Mouse (Mus musculus) activated CD4-positive, CD25-positive, alpha-beta regulatory T cell, adult 4 months (primary cell): ENCODE results near the gene Ckm. TPM values are rescaled to one million over a fixed set of nuclear protein-coding genes. Genes with fewer than 3 reads are reported as not detected.
A peak's percentile ranks its signal among the peaks of the same experiment; 100 is the strongest.

Experiments used
- ATAC-seq: one replicate; pipeline ENCODE4 v1.8.0; 2017
- polyA plus RNA-seq, 2 experiments: library from polyadenylated mRNA; unstranded; fragments of 100-300 nt; shearing (Covaris generic); gene quantifications; one replicate each; pipeline ENCODE4 v1.2.1; 2017

Gene Ckm
- polyA plus RNA-seq, 2 experiments from 2014 or later: 0.34 TPM; not detected in 1

DNA sequence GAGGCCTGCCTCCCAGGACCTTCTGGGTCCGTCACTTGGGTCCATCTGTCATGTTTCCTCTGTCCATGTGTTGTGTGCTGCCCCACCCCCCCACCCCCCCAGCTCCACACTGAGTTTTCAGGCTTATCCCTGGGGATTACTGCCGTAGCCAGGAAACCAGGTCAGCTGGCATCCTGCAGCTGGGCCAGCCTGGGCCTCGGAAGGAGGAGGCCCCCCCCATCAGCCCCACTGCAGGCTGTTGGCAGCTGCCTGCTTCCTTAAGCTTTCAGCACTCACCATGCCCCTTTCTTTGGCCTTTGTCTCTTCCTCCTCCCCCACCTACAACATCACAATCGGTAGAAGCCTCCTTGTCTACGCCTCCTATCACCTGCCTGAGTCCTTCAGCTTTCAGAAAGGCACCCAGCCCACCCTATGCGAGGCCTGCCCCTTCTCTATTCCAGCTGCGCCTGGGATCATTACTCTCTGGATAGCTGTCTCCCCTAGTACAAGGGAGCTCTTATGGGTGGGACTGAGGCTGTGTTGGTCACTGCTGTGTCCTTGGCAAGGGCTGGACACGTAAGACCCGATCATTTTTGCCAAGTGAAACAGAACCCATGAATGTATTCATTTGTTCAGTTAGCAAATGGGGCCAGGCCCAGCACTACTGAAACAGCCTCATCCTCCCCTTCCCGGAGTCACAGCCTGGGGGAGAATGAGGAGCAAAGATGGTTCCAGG lies 15.7 kb upstream of the Ckm start:
- no peak for ATAC-seq

DNA sequence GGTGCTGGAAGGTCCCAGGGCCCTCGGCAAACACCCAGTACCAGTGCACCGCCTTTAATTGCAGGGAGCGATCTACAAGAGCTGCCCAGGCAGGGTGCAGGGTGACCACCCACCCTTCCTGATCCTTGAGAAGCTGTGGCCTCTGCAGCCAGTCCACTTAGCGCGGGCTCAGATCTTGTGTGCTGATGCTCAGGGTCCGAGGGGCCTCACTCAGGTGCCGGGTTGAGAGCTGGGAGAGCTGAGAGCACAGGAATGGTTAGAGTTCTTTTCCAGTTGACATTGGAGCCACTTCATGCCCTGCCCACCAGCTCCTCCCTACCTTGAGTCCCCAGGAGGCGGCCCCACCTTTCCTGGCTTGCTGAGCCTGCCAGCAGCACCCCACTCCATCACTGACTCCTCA lies 10.1 kb upstream of the Ckm start:
- no peak for ATAC-seq

DNA sequence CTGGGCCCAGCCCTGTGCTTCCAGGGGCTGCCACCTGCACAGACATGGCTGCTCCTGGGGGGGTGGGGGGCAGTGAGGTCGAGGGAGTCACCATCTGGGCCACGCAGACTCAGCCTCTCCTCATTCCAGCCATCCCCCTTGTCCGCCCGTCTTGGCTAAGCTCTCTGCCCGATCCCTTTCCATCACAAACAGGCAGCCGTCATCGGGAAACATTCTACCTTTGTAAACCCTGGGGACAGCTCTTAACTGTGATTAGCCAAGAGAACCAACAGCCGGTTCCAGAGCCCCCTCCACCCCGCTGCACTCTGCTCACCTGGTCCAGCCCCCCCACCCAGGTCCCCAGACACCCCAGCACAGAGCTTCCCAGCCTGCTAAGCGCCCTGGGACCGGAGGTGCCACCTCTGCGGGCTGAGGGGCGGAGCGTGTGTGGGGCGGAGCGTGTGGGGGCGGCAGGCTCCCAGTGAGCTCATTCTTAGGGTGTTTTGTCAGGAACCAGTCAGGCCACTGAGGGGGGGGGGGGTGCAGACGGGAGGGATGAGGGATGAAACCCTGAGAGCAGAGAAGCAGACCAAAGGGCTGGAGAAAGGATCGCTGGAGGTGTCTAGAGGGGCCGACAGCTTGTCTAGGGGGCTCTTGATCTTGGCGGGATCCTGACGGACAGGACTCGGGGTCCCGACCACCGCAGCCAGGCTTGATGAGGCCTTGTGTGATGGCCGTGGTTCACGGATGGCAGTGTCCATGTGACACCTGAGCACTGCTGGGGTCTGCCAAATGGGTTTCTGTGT lies 4.9 kb upstream of the Ckm start:
- ATAC-seq: peak; percentile 57

DNA sequence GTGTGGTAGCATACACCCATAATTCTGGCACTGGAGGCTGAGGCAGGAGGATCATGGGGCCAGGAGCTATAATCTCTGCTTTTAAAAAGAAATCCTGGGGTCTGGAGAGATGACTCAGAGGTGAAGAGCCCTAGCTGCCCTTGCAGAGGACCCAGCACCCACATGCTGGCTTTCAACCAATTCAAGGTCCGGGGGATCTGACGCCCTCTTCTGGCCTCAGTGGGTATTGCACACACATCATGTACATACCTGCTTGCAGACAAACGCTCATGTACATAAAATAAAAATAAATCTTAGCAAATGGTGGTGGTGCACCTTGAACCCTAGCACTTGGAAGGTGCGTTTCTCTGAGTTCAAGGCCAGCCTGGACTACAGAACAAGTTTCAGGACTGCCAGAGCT lies 3.6 kb upstream of the Ckm start:
- no peak for ATAC-seq

DNA sequence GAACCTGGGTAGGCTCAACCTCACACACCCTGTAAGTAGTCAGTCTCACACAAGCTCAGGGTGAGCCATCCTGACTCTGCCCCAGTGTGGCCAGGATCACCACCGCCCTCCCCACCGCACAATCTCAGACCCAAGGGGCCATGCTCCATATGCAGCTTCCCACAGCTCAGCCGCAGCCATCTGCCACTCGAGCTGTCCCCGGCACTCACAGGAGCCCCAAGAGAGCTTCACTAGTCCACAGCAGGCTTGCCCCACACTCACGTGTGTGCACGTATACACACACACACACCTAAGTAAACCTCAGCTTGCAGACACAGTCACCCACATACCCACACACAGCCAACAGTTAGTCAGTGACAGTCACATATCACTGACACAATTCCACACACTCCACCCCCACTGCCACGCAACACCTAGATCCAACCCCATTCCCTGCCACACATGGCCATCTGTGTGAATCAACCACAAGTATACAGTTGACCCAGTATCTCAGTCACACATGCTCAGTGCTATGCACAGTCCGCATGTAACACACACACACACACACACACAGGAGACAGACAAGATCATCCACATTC lies 2.0 kb upstream of the Ckm start:
- ATAC-seq: no peak

DNA sequence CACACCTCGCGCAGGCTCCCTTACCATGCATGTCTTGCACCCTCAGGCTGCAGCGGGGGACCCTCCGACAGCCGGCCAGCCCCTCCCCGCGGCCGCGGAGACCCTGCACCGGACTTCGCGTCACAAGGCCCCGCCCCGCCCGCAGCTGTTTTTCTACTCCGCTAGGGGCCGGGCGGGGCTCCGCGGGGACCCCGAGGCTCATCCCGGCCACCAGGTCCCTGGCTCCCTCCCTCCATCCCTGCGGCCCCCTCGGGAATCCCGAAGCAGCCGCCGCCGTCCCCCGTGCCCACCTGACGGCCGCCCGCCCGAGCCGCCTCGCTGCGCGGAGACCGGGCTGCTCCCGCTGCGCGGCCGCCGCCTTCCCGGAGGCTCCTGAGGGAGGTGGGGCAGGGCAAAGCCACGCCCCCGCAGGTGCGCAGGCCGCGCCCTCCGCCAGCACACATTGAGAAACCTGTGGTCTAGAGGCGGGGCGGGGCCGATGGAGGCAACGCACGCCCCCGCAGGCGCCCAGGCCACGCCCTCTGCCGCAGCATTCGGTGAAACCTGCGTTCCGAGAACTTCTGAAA lies 762 bp upstream of the Ckm start, which contains the start of gene Klc3:
Klc3 (minus strand) TSS at position 374 of the 566 bp plus-strand sequence.
- ATAC-seq: peak; percentile 61

DNA sequence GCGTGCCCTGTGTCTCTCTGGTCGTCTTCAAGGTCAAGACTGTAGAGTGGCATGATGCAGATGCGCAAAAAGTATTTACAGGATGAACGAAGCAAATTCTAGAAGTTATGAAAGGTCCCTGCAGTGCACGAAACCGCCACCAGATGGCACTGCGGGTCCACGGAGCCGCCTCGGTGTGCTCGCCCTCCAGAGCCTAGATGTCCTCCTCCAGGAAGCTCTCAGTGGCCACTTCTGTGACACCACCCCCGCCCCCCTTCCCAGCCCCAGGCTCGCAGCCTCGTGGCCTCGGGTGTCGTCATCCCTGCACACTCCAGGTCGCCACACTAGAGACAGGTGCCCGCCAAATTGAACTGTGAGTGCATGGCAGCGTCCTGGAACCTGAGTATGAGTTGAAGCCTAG lies 841 bp downstream of the Ckm start:
- peak; percentile 65 for ATAC-seq

DNA sequence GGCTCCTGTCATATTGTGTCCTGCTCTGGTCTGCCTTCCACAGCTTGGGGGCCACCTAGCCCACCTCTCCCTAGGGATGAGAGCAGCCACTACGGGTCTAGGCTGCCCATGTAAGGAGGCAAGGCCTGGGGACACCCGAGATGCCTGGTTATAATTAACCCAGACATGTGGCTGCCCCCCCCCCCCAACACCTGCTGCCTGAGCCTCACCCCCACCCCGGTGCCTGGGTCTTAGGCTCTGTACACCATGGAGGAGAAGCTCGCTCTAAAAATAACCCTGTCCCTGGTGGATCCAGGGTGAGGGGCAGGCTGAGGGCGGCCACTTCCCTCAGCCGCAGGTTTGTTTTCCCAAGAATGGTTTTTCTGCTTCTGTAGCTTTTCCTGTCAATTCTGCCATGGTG lies 5.2 kb downstream of the Ckm start:
- no peak for ATAC-seq

DNA sequence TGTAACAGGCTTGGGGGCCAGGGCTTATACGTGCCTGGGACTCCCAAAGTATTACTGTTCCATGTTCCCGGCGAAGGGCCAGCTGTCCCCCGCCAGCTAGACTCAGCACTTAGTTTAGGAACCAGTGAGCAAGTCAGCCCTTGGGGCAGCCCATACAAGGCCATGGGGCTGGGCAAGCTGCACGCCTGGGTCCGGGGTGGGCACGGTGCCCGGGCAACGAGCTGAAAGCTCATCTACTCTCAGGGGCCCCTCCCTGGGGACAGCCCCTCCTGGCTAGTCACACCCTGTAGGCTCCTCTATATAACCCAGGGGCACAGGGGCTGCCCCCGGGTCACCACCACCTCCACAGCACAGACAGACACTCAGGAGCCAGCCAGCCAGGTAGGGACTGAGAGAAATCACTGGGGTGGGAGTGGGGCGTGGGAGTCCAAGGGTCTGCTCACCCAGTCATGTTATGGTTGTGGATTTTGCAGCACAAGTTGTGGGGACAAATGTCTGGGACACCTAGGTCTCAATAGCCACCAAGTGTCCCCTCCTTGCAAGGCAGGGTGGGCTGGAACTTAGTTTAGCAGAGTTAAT lies 6.3 kb downstream of the Ckm start:
- ATAC-seq: no peak

DNA sequence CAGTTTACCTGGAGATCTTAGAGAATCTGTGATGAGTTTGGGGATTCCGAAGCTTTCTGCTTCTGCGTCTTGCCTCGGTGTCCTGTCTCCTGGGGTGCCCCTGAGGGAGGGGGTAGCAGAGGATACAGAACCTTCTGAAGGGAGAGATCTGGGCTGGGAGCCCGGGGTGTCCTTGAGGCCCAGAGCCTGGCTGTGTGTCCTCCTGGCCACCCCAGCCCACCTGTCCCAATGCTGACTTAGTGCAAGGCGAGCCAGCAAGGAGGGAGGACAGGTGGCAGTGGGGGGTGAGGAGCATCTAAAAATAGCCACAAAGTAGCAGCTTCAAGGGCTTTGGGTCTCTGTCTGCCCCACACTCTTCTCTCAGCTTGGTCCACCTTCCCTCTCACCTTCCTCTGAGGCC lies 7.2 kb downstream of the Ckm start:
- no peak for ATAC-seq

DNA sequence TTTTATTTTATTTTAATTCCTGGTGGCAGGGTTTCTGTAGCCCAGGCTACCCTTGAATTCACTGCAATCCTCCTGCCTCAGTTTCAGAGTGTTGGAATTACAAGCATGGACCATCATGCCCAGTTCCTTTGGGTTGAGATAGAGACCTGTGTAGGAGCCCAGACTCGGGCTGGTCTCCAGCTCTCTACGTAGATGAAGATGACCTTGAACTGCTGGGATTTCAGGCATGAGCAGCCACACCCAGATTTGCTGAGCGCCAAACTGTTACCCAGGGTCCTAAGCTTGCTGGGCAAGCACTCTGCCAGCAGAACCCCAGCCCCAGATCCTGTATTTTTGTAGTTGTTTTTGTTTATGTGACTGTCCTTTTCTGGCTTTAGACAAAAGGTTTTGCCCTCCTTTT lies 8.9 kb downstream of the Ckm start:
- no peak for ATAC-seq

DNA sequence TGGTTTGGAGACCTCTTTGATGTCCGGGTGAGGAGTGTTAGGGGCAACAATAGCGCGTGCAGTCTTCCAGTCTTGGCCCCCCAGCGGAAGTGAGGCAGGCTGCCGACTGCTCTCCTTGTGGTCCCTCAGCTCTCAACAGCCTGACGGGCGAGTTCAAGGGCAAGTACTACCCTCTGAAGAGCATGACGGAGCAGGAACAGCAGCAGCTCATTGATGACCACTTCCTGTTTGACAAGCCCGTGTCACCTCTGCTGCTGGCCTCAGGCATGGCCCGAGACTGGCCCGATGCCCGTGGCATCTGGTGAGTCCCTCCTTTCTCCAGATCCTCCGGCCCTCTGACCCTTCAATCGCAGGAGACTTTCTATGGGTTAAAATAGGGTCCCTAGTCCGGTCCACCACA lies 12.0 kb downstream of the Ckm start:
- no peak for ATAC-seq

DNA sequence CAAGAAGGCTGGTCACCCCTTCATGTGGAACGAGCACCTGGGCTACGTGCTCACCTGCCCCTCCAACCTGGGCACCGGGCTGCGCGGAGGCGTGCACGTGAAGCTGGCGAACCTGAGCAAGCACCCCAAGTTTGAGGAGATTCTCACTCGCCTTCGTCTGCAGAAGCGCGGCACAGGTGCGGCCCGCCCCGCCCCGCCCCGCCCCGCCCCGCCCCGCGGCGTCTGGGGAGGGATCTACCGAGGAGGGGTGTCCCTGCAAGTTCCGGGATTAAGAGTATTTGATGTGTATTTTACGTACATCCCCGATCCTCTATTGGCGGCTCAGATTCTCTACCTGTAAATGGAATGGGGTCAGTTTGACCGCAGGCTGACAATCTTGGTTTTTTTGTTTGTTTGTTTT lies 15.5 kb downstream of the Ckm start:
- no peak for ATAC-seq

DNA sequence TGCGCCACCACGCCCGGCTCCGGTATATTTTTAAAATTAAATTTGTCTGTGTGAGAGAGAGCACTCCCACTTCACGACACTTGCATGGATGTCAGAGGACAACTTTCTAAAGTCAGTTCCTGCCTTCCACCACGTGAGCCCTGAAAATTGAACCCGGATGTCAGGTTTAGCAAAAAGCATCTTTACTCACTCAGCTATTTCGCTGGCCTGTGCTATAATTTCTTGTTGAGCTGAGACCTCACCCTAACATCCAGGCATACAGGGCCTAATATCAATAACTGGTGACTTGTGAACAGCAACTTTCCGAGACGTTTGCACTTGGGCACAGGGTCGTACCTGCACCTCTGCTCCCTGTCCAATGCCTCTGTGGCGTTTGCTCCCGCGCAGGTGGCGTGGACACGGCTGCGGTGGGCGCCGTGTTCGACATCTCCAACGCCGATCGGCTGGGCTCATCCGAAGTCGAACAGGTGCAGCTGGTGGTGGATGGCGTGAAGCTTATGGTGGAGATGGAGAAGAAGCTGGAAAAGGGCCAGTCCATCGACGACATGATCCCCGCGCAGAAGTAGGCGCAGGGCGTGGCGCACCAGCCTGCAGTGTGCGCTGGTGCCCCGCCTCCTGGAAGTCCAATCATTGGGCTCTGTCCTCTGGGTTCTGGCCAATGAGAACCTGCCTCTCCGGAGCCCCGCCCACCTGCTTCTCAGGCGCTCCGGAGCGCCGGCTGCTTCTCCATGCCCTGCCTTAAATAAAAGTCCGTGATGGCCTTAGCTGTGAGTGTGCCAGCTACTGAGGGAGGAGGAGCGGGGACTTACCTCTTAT lies 16.5 kb downstream of the Ckm start:
- peak; percentile 97 for ATAC-seq

DNA sequence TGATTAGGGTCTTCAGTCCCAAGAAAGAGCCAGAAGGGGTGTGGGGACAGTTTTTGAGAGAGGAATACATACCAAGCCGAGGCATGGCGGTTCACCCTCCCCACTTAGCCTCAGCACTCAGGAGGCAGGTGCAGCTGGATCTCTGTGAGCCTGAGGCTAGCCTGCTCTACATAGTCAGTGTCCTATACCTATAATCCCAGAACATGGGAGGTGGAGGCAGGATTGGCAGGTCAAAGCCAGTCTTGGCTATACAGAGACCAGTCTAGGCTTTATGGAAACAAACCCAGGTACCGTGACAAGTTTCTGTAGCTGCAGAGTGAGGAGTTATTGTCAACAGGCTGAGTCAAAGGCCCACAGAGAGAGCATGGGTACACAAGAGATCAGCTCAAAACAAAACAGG lies 18.5 kb downstream of the Ckm start:
- ATAC-seq: no peak

DNA sequence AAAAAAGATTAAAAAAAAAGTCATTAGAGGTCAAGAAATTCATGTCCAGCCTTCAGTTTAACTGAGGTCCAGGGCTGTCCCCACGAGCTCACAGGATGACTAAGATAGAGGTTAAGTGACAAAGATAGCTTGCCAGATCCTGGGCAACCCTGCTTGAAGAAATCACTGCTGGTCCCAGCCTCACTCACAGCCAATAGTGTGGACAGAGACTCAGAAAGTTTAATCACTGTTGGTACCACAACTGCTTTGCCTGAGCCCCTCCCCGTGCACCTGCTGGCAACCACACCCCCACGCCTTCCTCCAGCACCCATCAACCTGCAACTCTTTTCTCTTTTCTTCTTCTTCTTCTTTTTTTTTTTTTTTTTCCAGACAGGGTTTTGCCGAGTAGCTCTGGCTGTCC lies 19.5 kb downstream of the Ckm start:
- no peak for ATAC-seq

DNA sequence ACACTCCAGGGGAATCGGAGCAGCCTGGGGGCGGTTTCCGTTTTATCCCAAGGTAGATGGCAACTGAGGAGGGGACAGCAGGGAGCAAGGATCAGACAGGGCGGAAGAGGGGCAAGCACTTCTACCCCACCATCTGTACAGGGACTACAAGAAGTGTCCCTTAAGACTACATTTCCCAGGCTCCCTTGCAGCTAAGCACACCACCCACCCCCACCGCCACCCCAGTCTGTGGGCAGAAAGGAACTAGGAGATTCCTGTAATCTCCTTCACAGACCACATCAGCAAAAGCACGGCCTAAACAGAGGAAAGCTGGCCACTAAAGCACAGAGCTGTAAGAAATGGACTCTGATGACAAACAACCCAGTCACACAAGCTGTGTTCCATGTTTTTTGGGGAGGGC lies 21.8 kb downstream of the Ckm start:
- no peak for ATAC-seq

DNA sequence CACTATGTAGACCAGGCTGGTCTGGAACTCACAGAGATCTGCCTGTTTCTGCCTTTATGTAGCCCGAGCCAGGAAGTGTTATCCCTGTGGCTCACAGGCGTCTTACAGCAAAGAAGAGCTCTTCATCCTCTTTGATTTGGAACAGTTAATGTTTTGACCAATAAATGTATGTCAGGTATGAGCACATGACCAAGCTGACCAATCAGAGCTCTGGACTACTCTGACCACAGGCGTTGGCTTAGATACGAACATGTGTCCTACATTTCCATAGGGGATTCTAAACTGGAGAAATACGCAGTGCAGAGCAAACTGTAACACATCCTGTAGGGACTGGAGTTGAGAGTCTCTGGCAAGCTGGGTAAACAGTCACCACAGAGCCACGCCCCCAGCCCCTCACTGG lies 22.3 kb downstream of the Ckm start:
- no peak for ATAC-seq

DNA sequence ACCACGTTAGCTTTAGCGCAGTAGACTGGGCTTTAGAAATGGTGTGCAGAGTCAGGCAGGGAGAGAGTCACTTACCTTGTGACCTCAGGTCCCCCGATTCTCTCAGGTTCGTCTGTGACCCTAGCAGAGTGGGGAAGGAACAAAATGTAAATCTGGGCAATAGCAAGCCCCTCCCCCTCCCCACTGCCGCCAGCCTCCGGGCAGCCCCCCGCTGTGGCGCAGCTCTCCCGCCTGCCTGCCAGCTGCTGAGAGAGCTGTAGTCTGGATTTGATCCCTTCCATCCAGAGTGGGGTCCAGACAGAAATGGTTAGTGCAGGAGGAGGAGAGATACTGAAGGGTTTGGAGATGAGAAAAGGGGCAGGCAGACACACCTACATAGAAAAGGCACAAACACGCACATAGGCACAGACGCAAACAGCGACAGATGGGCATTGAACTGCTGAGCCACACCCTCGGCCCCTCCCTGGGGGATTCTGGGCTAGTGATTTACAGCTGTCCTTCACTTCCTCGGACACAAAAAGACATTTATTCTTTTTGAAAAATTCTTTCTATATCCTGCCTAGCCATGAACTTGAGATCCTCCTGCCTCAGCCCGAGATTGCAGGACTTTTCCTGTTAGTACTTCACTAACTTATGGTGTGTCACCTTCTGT lies 23.5 kb downstream of the Ckm start:
- ATAC-seq: no peak

DNA sequence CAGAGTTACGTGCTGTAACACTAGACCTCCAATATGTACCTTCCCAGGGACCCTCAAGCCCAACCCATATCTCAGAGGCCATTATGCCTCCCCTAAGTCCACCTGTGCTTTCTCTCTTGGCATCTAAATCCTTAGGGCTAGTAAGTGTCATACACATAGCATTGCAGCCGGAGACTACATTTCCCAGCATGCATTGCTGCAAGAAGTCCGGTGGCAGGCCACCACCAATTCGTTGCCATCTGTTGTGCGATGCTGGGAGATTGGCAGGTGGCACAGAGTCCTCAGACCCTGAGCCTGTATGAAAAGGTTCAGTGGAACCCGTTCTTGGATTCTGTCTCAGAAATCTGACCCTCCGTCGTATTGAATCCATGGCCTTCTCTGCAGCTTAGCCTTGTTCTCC lies 25.1 kb downstream of the Ckm start:
- peak; percentile 32 for ATAC-seq

DNA sequence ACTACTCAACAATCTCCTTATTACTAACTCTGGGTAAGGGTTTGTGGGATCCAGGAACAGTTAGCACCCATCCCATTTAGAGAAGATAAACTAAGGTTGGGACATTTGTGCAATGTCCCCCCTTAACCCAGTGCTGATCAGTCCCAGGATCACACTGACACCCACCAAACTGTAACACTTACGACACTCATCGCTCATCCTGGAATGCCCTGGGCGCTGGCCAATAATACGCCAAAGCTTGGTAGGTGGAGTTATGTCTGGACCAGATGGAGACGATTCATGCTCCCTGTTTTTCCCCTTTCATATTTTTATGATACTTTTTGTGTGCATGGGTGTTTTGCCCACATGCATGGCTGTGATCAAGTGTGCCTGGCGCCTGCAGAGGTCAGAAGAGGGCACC lies 25.8 kb downstream of the Ckm start:
- no peak for ATAC-seq

DNA sequence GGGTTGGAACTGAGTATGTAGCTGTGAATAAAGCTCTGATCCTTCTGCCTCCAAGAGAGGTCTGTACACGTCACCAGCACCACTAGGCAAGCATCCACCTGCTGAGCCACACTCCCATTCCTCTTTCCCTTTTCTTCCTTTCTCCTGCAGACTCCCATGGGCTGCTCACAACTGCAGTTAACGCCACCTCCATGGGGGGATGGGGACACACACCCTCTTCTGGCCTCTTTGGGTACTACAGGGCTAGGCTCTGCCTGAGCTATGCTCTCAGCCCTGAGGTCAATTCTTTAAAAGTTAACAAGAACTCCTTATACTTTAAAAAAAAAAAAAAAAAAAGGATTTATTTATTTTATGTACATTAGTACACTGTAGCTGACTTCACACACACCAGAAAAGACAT lies 27.9 kb downstream of the Ckm start:
- no peak for ATAC-seq
